Mouse (Mus musculus) left cerebral cortex, postnatal 14 days (tissue): ENCODE results near the gene Cox19. TPM values are rescaled to one million over a fixed set of nuclear protein-coding genes. Genes with fewer than 3 reads are reported as not detected.
"Not testable (repeated sequence)": the region's sequence is repeated elsewhere in the genome, so short reads cannot be mapped to it uniquely, and the experiment has no call there.

ENCODE experiments used
- DNase-seq, 2 experiments: peaks; one replicate each; pipeline ENCODE4 v3.0.0; 2021 to 2022; ENCODE audit warnings: low spot score in 2 of 2, mixed read lengths in 1 of 2
- intact Hi-C: fragments of 180-260 bp; cut with DNase I; formaldehyde crosslinking; loops from one replicate; pipeline ENCODE4 v1.15.1; 2025
- total RNA-seq, 2 experiments: library from RNA; stranded (reverse); gene quantifications; 2 replicates each; pipeline ENCODE4 v1.2.3; 2021

The Cox19 gene
- total RNA-seq, 2 experiments from 2014 or later = 79.8 to 82.2 TPM

GRCm38 (mm10) chr5:139337826-139338370 lies 13.3 kb downstream of the Cox19 start:
- no peak for DNase-seq
- intact Hi-C loops = loop anchor here (10.0 kb wide), 1 partner anchor 417 kb away; no protein-coding TSS in a partner anchor

- no peak for DNase-seq
- intact Hi-C loops = loop anchor here (10.0 kb wide), 1 partner anchor 419 kb away; no protein-coding TSS in a partner anchor
Observed at GRCm38 (mm10) chr5:139335634-139336033, 15.6 kb downstream of the Cox19 start.

DNA sequence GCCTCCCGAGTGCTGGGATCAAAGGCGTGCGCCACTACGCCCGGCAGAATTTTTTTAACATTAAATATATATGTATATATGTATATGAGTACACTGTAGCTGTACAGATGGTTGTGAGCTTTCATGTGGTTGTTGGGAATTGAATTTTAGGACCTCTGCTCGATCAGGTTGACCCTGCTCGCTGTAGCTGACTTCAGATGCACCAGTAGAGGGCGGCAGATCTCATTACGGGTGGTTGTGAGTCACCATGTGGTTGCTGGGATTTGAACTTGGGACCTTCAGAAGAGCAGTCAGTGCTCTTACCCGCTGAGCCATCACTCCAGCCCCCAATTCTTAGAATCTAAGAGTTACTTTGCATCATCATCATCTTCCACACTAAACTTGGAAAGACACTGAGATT lies 16.8 kb downstream of the Cox19 start:
- not testable (repeated sequence) for DNase-seq
- intact Hi-C loops = loop anchor here (10.0 kb wide), 1 partner anchor 420 kb away; no protein-coding TSS in a partner anchor

GRCm38 (mm10) chr5:139333301-139334013 lies 17.8 kb downstream of the Cox19 start:
- intact Hi-C loops = loop anchor here (10.0 kb wide), 1 partner anchor 421 kb away; no protein-coding TSS in a partner anchor
- DNase-seq = no peak

DNA sequence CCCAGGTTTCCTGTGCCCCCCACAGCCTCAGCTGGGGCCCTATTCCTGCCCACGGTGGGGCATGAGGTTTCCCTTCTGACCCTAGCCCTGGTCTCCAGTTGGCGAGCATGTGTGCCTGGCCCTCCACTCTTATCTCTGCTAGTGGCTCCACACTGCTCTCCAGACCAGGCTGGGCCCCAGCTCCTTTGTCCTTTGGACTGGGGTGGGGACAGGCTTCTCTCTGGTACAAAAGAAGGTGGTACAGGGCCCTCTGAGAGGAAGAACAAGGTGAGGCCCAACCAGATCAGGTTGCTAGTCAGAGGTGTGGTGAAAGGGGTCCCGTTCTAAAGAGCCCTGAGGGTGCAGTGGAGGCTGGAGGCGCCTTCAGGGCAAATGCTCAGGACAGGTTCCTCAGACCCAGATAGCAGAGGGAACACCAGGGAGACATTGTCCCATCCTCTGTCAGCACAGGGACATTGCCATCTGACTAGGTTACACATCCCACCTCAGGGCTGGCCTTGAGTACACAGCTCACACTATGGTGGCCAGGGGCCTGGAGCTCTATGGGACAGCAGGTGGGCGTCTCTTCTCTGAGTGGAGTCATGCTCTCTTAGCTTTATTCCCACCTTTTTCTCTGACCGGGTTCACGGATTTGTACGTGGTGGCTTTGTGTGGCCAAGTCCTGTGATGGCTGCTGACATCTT lies 18.5 kb downstream of the Cox19 start:
- no peak for DNase-seq
- intact Hi-C loops = loop anchor here (10.0 kb wide), 1 partner anchor 422 kb away; no protein-coding TSS in a partner anchor

GRCm38 (mm10) chr5:139331742-139332141 lies 19.5 kb downstream of the Cox19 start:
- intact Hi-C loops = loop anchor here (10.0 kb wide), 1 partner anchor 423 kb away; no protein-coding TSS in a partner anchor
- DNase-seq = peak; percentile 79 to 85

- DNase-seq = peak; percentile 44 to 45
- intact Hi-C loops = loop anchor here (10.0 kb wide), 1 partner anchor 424 kb away; no protein-coding TSS in a partner anchor
Observed at GRCm38 (mm10) chr5:139330766-139331165, 20.5 kb downstream of the Cox19 start.

GRCm38 (mm10) chr5:139327634-139328020 lies 23.6 kb downstream of the Cox19 start:
- intact Hi-C loops = no loop called here
- no peak for DNase-seq

DNA sequence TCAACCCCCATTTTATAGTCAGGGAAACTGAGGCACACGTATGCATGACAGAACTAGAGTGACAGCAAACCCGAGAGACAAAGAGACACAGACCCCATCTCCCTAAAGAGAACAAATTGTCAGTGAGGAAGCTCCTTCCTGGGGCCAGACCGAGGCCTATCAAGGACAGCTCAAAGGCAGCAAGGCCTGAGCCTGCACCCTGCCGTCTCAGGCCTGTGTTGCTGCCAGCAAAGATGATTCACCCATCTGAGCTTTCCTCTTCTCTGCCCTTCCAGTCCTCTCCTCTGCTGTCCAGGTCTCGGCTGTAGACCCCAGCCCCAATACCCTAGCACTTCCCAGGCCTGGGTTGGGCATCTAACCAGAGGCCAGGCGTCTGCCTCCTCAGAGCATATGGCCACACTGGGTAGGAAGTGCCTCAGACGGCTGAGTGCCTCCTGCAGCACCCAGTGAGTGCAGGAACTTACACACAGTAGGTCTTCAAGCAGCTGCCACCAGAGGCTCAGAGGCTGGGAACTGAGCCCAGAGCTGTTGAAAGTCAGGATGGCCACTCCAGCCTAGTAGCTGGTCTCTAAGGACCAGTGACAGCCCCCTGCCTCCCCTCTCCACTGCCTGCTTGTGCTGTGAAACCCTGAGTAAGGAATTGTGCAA lies 24.1 kb downstream of the Cox19 start:
- no peak for DNase-seq
- intact Hi-C loops = no loop called here

DNA sequence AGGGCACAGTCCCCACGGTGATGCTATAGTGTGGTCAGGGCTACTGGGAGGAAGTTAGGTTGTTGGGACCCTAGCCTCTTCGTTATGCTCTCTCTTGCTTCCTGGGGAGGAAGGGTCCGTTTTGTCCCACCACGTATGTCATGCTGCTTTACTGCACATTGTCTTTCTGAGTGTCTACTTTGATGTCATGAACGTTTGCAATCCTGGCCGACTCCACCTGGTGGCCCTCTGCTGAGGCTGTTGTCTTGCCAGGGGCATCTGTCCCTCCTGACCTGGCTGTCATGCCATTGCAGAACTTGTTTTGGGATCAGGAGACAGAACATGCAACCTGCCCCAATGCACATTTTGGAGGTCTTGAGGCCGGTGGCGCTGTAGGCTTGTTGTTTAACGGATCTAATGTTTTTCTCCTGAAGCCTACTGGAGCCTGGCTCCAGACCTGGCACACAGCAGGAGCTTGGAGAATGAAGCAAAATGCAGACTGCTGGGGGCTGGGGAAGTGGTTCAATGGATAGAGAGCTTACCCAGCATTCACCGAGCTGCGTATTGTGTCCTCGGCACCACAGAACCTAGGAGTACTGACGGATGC lies 25.0 kb downstream of the Cox19 start:
- DNase-seq = no peak
- intact Hi-C loops = no loop called here

- DNase-seq = peak; percentile 34 to 72
- intact Hi-C loops = loop anchor here (2.0 kb wide), 1 partner anchor 43 kb away; no protein-coding TSS in a partner anchor
Observed at GRCm38 (mm10) chr5:139325395-139325966, 25.7 kb downstream of the Cox19 start, which contains the start of gene Adap1. Adap1 (minus strand) TSS chr5:139325622.

DNA sequence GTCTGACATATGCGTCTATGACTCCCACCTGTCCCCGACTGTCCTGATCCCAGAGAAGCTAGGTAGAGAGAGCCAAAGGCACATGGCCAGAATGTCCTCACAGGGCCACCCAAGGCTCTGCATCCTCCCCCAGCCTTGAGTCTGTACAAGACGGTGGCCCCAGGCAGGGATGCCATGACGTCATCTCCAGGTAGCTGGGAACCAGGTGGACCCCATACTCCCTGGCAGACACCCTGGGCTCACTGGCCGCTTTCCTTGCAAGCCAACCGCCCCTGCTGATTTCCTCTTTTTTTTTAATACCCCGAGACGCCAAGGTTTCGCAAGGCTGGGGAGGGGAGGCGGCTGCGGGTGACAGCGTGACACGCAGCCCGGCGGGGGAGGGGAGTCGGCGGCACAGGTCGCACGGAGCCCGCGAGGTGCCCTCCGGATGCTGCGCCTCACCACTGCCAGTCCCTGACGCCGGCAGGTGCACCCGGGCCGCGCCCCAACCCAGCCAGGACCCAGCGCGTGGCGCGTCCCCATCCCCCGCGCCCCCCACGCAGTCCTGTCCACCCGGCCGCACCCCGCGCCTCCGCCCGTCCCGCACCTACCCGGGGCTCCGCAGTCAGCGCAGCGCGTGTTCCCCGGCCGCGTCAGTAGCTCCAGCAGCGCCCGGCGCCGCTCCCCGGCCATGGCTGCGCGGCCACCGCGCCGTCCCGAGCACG lies 26.4 kb downstream of the Cox19 start:
- peak; percentile 49 to 54 for DNase-seq
- intact Hi-C loops = loop anchor here (2.0 kb wide), 1 partner anchor 42 kb away; no protein-coding TSS in a partner anchor

DNA sequence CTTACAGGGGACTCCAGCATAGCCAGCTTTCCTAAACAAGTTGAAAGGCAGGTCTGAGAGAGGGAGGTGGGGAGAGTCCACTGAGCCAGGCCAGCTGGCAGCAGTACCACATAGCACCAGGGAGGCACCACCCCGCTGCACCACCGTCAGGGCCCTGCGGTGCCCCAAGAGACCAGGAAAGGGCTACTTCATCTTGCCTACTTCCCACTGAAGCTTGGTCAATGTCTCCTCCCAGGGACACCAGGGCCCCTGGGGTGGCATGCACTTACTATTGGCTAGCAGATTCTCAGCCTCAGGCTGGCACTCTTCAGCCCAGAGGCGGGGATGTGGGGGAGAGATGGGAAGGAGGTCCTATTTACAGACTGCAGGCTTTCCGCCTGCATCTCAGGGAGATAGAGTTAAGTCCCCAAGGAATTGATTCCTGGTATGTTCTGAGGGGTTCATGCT lies 27.1 kb downstream of the Cox19 start:
- intact Hi-C loops = loop anchor here (2.0 kb wide), 1 partner anchor 41 kb away; no protein-coding TSS in a partner anchor
- DNase-seq = peak; percentile 44 to 52

- intact Hi-C loops = no loop called here
- DNase-seq = peak in 1 of 2 experiments; percentile 47
Observed at GRCm38 (mm10) chr5:139323260-139323924, 27.8 kb downstream of the Cox19 start.

DNA sequence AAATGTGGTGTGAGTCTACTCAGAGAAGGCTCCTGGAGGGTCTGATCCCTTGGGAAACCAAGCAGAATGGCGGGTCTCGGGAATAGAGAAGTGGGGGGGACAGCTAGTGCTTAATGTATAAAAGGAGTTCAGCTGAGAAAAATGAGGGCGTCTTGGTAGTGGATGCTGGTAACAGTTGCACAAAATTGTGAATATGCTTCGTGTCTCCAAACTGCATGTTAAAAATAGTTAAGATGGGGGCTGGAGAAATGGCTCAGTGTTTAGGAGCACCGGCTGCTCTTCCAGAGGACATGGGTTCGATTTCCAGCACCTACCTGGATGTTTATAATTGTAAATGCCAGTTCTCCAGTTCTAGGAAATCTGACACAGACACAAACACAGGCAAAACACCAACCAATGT lies 29.9 kb downstream of the Cox19 start:
- intact Hi-C loops = no loop called here
- peak in 1 of 2 experiments; percentile 66 for DNase-seq

- intact Hi-C loops = no loop called here
- no peak for DNase-seq
Observed at GRCm38 (mm10) chr5:139320424-139320823, 30.8 kb downstream of the Cox19 start.

- intact Hi-C loops = no loop called here
- DNase-seq = peak; percentile 76 to 82
Observed at GRCm38 (mm10) chr5:139317751-139318504, 33.3 kb downstream of the Cox19 start.
